Mouse (Mus musculus) limb, embryonic 11.5 days (tissue): ENCODE measurements around the gene Dscam. TPM values are rescaled to one million over a fixed set of nuclear protein-coding genes. Genes with fewer than 3 reads are reported as not detected.

Source experiments
- ATAC-seq: fragments of 200-750 bp; cut with Nextera tagmentation; 2 replicates; pipeline ENCODE4 v1.8.0; 2017; ENCODE audit warnings: low read depth; ENCODE audit not compliant: insufficient number of reproducible peaks, low FRiP score, low TSS enrichment
- DNase-seq: peaks from one replicate; pipeline ENCODE4 v3.0.0-alpha.2; 2015; ENCODE audit warnings: low spot score
- H3K27ac ChIP-seq: fragments of 300-500 bp; sonication (generic); replicated peaks from 2 replicates; pipeline ENCODE4 v1.5.1; 2014; ENCODE audit warnings: low read depth, mild to moderate bottlenecking, low read length
- H3K27me3 ChIP-seq: fragments of 300-500 bp; sonication (generic); 2 replicates; pipeline ENCODE4 v1.6.1; 2014; ENCODE audit warnings: mild to moderate bottlenecking, low read length, mixed read lengths; ENCODE audit not compliant: control insufficient read depth, insufficient read depth
- H3K36me3 ChIP-seq: fragments of 300-500 bp; sonication (generic); 2 replicates; pipeline ENCODE4 v1.6.1; 2014; ENCODE audit warnings: mild to moderate bottlenecking, low read length, moderate library complexity, mixed read lengths; ENCODE audit not compliant: control insufficient read depth, insufficient read depth
- H3K4me1 ChIP-seq: fragments of 300-500 bp; sonication (generic); 2 replicates; pipeline ENCODE4 v1.6.1; 2014; ENCODE audit warnings: low read length, mixed read lengths; ENCODE audit not compliant: control insufficient read depth, insufficient read depth
- H3K4me2 ChIP-seq: fragments of 300-500 bp; sonication (generic); 2 replicates; pipeline ENCODE4 v1.6.1; 2014; ENCODE audit warnings: low read depth, mild to moderate bottlenecking, moderate library complexity; ENCODE audit not compliant: severe bottlenecking
- H3K4me3 ChIP-seq: fragments of 300-500 bp; sonication (generic); 2 replicates; pipeline ENCODE4 v1.5.1; 2014; ENCODE audit warnings: low read depth, low read length
- H3K9ac ChIP-seq: fragments of 300-500 bp; sonication (generic); 2 replicates; pipeline ENCODE4 v1.6.1; 2014; ENCODE audit warnings: mild to moderate bottlenecking, low read length
- H3K9me3 ChIP-seq: fragments of 300-500 bp; sonication (generic); 2 replicates; pipeline ENCODE4 v1.6.1; 2016; ENCODE audit warnings: low read length; ENCODE audit not compliant: control insufficient read depth
- WGBS: fragments of 180-500 bp; shearing (Covaris S2); extraction: QIAGEN DNeasy Blood & Tissue Kit; methylation state at CpG from one replicate; pipeline ENCODE4 v1.1.7; 2014; 5-methylcytosine and 5-hydroxymethylcytosine counted together
- polyA plus RNA-seq: library from polyadenylated mRNA; unstranded; fragments of >200 nt; fragmentation: Nextera tagmentation; extraction: Ambion mirVana; gene quantifications from 2 replicates; pipeline ENCODE4 v1.2.1, GENCODE M21; 2014

The Dscam gene
- polyA plus RNA-seq, 1 experiment from 2014 or later: 0.11 TPM

GRCm38 (mm10) chr16:96754971-96755504, 415.5 kb downstream of the Dscam start:
- Histone ChIP-seq H3K4me3 (no peak overlapping the region), H3K9me3 (no peaks in the 10 kb centered on the region), H3K27ac (no peak overlapping the region), H3K36me3 (no peaks in the 10 kb centered on the region), H3K27me3 (no peaks in the 10 kb centered on the region; the same call in 1 of the 2 replicates), H3K4me1 (peaks cover 6% of the 10 kb centered on the region), H3K4me2 (no peak overlapping the region), H3K9ac (no peak overlapping the region)
- ATAC-seq (no peak), DNase-seq (no peak)
- WGBS: 85% methylated on average over 6 of the region's 6 CpGs

GRCm38 (mm10) chr16:96754381-96754780, 416.2 kb downstream of the Dscam start:
- Histone ChIP-seq H3K4me3 (no peak overlapping the region), H3K4me2 (no peak overlapping the region), H3K9ac (no peak overlapping the region), H3K36me3 (no peaks in the 10 kb centered on the region), H3K9me3 (no peaks in the 10 kb centered on the region), H3K27ac (no peak overlapping the region), H3K27me3 (no peaks in the 10 kb centered on the region; the same call in 1 of the 2 replicates), H3K4me1 (peaks cover 6% of the 10 kb centered on the region)
- ATAC-seq: no peak
- WGBS: 66% methylated on average over 6 of the region's 6 CpGs
- DNase-seq: no peak

- no peak for DNase-seq
- H3K4me3 ChIP-seq: no peak overlapping the region
- no peak for ATAC-seq
These were observed 416.8 kb downstream of the Dscam start for GRCm38 (mm10) chr16:96753781-96754173.

GRCm38 (mm10) chr16:96753164-96753780, 417.3 kb downstream of the Dscam start:
- Histone ChIP-seq H3K36me3 (no peaks in the 10 kb centered on the region), H3K4me2 (no peak overlapping the region), H3K4me1 (peaks cover 6% of the 10 kb centered on the region), H3K9ac (no peak overlapping the region), H3K27ac (no peak overlapping the region), H3K9me3 (no peaks in the 10 kb centered on the region), H3K4me3 (no peak overlapping the region), H3K27me3 (no peaks in the 10 kb centered on the region; the same call in 1 of the 2 replicates)
- DNase-seq (no peak), ATAC-seq (no peak)
- 74% methylated on average over 2 of the region's 2 CpGs for WGBS

More at GRCm38 (mm10) chr16:96753781-96754173, 416.8 kb downstream of the Dscam start:
- no peak overlapping the region for H3K4me2 ChIP-seq
- no peaks in the 10 kb centered on the region for H3K9me3 ChIP-seq
- no peak overlapping the region for H3K27ac ChIP-seq
- H3K9ac ChIP-seq: no peak overlapping the region
- H3K36me3 ChIP-seq: no peaks in the 10 kb centered on the region
- H3K27me3 ChIP-seq: no peaks in the 10 kb centered on the region; the same call in 1 of the 2 replicates
- 48% methylated on average over 4 of the region's 4 CpGs for WGBS
- H3K4me1 ChIP-seq: peaks cover 6% of the 10 kb centered on the region

GRCm38 (mm10) chr16:96742475-96743255, 427.9 kb downstream of the Dscam start:
- H3K9me3 ChIP-seq: no peaks in the 10 kb centered on the region
- H3K4me3 ChIP-seq: no peak overlapping the region
- no peak for ATAC-seq
- WGBS: 83% methylated on average over 5 of the region's 5 CpGs
- H3K36me3 ChIP-seq: no peaks in the 10 kb centered on the region
- DNase-seq: no peak
- no peak overlapping the region for H3K27ac ChIP-seq
- H3K9ac ChIP-seq: no peak overlapping the region
- no peaks in the 10 kb centered on the region for H3K4me1 ChIP-seq
- no peaks in the 10 kb centered on the region for H3K27me3 ChIP-seq
- no peak overlapping the region for H3K4me2 ChIP-seq

- Histone ChIP-seq H3K36me3 (no peaks in the 10 kb centered on the region), H3K4me3 (no peak overlapping the region), H3K27me3 (no peaks in the 10 kb centered on the region), H3K4me1 (no peaks in the 10 kb centered on the region), H3K9me3 (no peaks in the 10 kb centered on the region), H3K27ac (no peak overlapping the region), H3K9ac (no peak overlapping the region), H3K4me2 (no peak overlapping the region)
- DNase-seq: no peak
- 85% methylated on average over 1 of the region's 1 CpGs for WGBS
- no peak for ATAC-seq
These were observed 429.2 kb downstream of the Dscam start for GRCm38 (mm10) chr16:96741336-96741735.

GRCm38 (mm10) chr16:96740073-96741055, 430.2 kb downstream of the Dscam start:
- Histone ChIP-seq H3K4me3 (no peak overlapping the region), H3K9me3 (no peaks in the 10 kb centered on the region), H3K27ac (no peak overlapping the region), H3K4me2 (no peak overlapping the region), H3K4me1 (no peaks in the 10 kb centered on the region), H3K27me3 (no peaks in the 10 kb centered on the region), H3K9ac (no peak overlapping the region), H3K36me3 (no peaks in the 10 kb centered on the region)
- DNase-seq (no peak), ATAC-seq (no peak)
- WGBS: 80% methylated on average over 7 of the region's 7 CpGs

- Histone ChIP-seq H3K36me3 (no peaks in the 10 kb centered on the region), H3K4me2 (no peak overlapping the region), H3K9ac (no peak overlapping the region), H3K4me1 (no peaks in the 10 kb centered on the region), H3K27me3 (no peaks in the 10 kb centered on the region), H3K4me3 (no peak overlapping the region), H3K9me3 (no peaks in the 10 kb centered on the region), H3K27ac (no peak overlapping the region)
- ATAC-seq (no peak), DNase-seq (no peak)
- WGBS: 81% methylated on average over 1 of the region's 1 CpGs
These were observed 434.1 kb downstream of the Dscam start for GRCm38 (mm10) chr16:96736501-96736900.
